Mouse (Mus musculus): ENCODE results near the gene Rbm19. TPM values are rescaled to one million over a fixed set of nuclear protein-coding genes. Genes with fewer than 3 reads are reported as not detected.
A peak's percentile ranks its signal among the peaks of the same experiment; 100 is the strongest.

Gene Rbm19
- polyA plus RNA-seq, 1 experiment from 2014 or later, result 20.2 TPM

GRCm38 (mm10) chr5:120225383-120225782, 109.1 kb downstream of the Rbm19 start:
- Histone ChIP-seq H3K36me3 (replicated peaks; ENCODE audit: control insufficient read depth, insufficient read depth) (no peaks in the 10 kb centered on the region), H3K4me3 (replicated peaks; ENCODE audit: low read length) (no peak overlapping the region), H3K27ac (peak overlapping the region; percentile 12; the same call in 1 of the 2 replicates), H3K9ac (no peak overlapping the region; the same call in 1 of the 2 replicates), H3K4me2 (replicated peaks) (no peak overlapping the region), H3K9me3 (ENCODE audit: control insufficient read depth, low read length) (no peaks in the 10 kb centered on the region), H3K27me3 (ENCODE audit: control insufficient read depth, insufficient read depth, low read length) (peaks cover 6% of the 10 kb centered on the region; the same call in 1 of the 2 replicates), H3K4me1 (replicated peaks; ENCODE audit: control insufficient read depth, insufficient read depth, low read length) (peaks cover 13% of the 10 kb centered on the region)
- 16% methylated on average over 14 of the region's 14 CpGs for WGBS
- DNase-seq (ENCODE audit: low spot score) (no peak), ATAC-seq (ENCODE audit: low FRiP score) (no peak)

GRCm38 (mm10) chr5:120228613-120229409, 112.5 kb downstream of the Rbm19 start:
- Histone ChIP-seq H3K4me3 (replicated peaks; ENCODE audit: low read length) (no peak overlapping the region), H3K36me3 (replicated peaks; ENCODE audit: control insufficient read depth, insufficient read depth) (no peaks in the 10 kb centered on the region), H3K27ac (peak overlapping the region; percentile 22), H3K9me3 (ENCODE audit: control insufficient read depth, low read length) (no peaks in the 10 kb centered on the region), H3K27me3 (ENCODE audit: control insufficient read depth, insufficient read depth, low read length) (no peaks in the 10 kb centered on the region), H3K9ac (no peak overlapping the region), H3K4me2 (replicated peaks) (no peak overlapping the region), H3K4me1 (replicated peaks; ENCODE audit: control insufficient read depth, insufficient read depth, low read length) (peaks cover 33% of the 10 kb centered on the region)
- 23% methylated on average over 20 of the region's 20 CpGs for WGBS
- ATAC-seq (ENCODE audit: low FRiP score) (no peak), DNase-seq (ENCODE audit: low spot score) (no peak)

DNA sequence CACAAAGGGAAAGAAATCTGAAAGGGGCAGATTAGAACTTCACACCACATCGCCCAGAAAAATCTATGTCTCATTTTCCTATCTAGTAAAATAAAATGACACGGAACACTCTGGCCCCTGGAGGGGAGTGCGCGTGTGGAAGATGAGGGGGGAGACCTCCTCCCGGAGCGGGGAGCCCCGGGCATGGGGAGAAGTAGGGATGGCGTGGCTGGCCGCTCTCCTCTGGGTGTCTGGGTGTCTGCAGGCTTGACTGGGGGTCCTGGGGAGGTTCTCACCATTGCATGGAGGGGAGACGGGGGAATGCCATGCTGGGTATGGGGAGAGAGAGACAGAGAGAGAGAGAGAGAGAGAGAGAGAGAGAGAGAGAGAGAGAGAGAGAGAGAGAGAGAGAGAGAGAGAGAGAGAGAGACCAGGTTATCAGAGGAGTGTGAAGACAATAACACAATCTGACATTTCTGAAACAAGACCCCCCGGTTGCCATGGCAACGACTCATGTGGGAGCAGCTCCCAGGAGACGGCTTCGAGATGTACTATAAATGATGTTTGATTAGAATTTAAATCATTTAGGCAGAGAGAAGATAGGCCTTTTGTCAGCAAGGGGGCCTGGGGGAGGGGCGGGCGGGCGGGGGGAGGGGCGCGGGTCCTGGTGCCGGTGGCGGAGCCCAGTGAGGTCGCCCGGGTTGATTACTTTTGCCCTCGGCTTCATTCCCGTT, 115.3 kb downstream of the Rbm19 start:
- no peaks in the 10 kb centered on the region for H3K9me3 ChIP-seq (ENCODE audit: control insufficient read depth, low read length)
- H3K4me3 ChIP-seq (replicated peaks; ENCODE audit: low read length), result no peak overlapping the region; the same call in 1 of the 2 replicates
- peaks cover 28% of the 10 kb centered on the region for H3K4me1 ChIP-seq (replicated peaks; ENCODE audit: control insufficient read depth, insufficient read depth, low read length)
- DNase-seq (ENCODE audit: low spot score) (peak; percentile 91), ATAC-seq (ENCODE audit: low FRiP score) (peak; percentile 55)
- H3K9ac ChIP-seq, result peak overlapping the region; percentile 54
- peak overlapping the region; percentile 95 for H3K27ac ChIP-seq
- 3% methylated on average over 25 of the region's 25 CpGs for WGBS
- H3K27me3 ChIP-seq (ENCODE audit: control insufficient read depth, insufficient read depth, low read length), result no peaks in the 10 kb centered on the region
- no peaks in the 10 kb centered on the region for H3K36me3 ChIP-seq (replicated peaks; ENCODE audit: control insufficient read depth, insufficient read depth)
- peak overlapping the region; percentile 47 for H3K4me2 ChIP-seq (replicated peaks)

GRCm38 (mm10) chr5:120235147-120235546, 118.9 kb downstream of the Rbm19 start:
- 65% methylated on average over 5 of the region's 5 CpGs for WGBS
- no peak for ATAC-seq (ENCODE audit: low FRiP score)
- peak overlapping the region; percentile 75 for H3K27ac ChIP-seq
- H3K9ac ChIP-seq, result no peak overlapping the region
- no peaks in the 10 kb centered on the region; the same call in 1 of the 2 replicates for H3K27me3 ChIP-seq (ENCODE audit: control insufficient read depth, insufficient read depth, low read length)
- no peak overlapping the region for H3K4me2 ChIP-seq (replicated peaks)
- H3K36me3 ChIP-seq (replicated peaks; ENCODE audit: control insufficient read depth, insufficient read depth), result no peaks in the 10 kb centered on the region
- peaks cover 20% of the 10 kb centered on the region for H3K4me1 ChIP-seq (replicated peaks; ENCODE audit: control insufficient read depth, insufficient read depth, low read length)
- H3K4me3 ChIP-seq (replicated peaks; ENCODE audit: low read length), result no peak overlapping the region
- peak; percentile 45 for DNase-seq (ENCODE audit: low spot score)
- no peaks in the 10 kb centered on the region for H3K9me3 ChIP-seq (ENCODE audit: control insufficient read depth, low read length)

GRCm38 (mm10) chr5:120235571-120235970, 119.3 kb downstream of the Rbm19 start:
- Histone ChIP-seq H3K36me3 (replicated peaks; ENCODE audit: control insufficient read depth, insufficient read depth) (no peaks in the 10 kb centered on the region), H3K9ac (no peak overlapping the region), H3K4me2 (replicated peaks) (no peak overlapping the region), H3K9me3 (ENCODE audit: control insufficient read depth, low read length) (no peaks in the 10 kb centered on the region), H3K4me3 (replicated peaks; ENCODE audit: low read length) (no peak overlapping the region), H3K27ac (peak overlapping the region; percentile 75), H3K4me1 (replicated peaks; ENCODE audit: control insufficient read depth, insufficient read depth, low read length) (peaks cover 19% of the 10 kb centered on the region), H3K27me3 (ENCODE audit: control insufficient read depth, insufficient read depth, low read length) (no peaks in the 10 kb centered on the region; the same call in 1 of the 2 replicates)
- 43% methylated on average over 11 of the region's 11 CpGs for WGBS
- DNase-seq (ENCODE audit: low spot score) (peak; percentile 59), ATAC-seq (ENCODE audit: low FRiP score) (0 out of 2 replicates have a peak, but pooled peaks have one; percentile 18)

- no peak for DNase-seq (ENCODE audit: low spot score)
- ATAC-seq (ENCODE audit: low FRiP score), result no peak
- Histone ChIP-seq H3K9ac (no peak overlapping the region), H3K27me3 (ENCODE audit: control insufficient read depth, insufficient read depth, low read length) (peaks cover 3% of the 10 kb centered on the region), H3K27ac (no peak overlapping the region), H3K4me2 (replicated peaks) (no peak overlapping the region), H3K9me3 (ENCODE audit: control insufficient read depth, low read length) (no peaks in the 10 kb centered on the region), H3K36me3 (replicated peaks; ENCODE audit: control insufficient read depth, insufficient read depth) (no peaks in the 10 kb centered on the region), H3K4me3 (replicated peaks; ENCODE audit: low read length) (no peak overlapping the region), H3K4me1 (replicated peaks; ENCODE audit: control insufficient read depth, insufficient read depth, low read length) (no peaks in the 10 kb centered on the region)
- 90% methylated on average over 7 of the region's 7 CpGs for WGBS
These were observed 123.8 kb downstream of the Rbm19 start for GRCm38 (mm10) chr5:120240071-120240470.

DNA sequence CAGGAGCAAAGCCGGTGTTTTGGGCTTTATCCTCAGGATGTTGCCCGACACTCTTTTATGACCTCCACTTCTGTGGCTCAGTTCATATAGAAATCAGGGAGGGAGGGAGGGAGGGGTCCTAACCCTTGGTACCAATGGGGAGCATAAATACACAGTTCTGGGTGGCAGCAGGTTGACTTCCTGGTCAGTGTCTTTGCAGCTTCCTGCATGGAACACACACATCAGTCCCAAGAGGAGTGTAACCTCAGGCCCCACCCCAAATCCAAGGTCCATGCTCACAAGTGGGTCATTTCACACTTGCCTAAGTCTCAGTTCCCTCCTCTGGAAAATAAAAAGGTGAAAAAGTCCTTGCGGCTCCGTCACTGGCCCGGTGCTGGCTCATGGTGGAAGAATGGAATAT, 129.1 kb downstream of the Rbm19 start:
- H3K4me3 ChIP-seq (replicated peaks; ENCODE audit: low read length), result no peak overlapping the region
- no peak for ATAC-seq (ENCODE audit: low FRiP score)

More for the DNA sequence above, 129.1 kb downstream of the Rbm19 start:
- no peak for DNase-seq (ENCODE audit: low spot score)
- Histone ChIP-seq H3K36me3 (replicated peaks; ENCODE audit: control insufficient read depth, insufficient read depth) (no peaks in the 10 kb centered on the region), H3K27me3 (ENCODE audit: control insufficient read depth, insufficient read depth, low read length) (peaks cover 3% of the 10 kb centered on the region; the same call in 1 of the 2 replicates), H3K4me1 (replicated peaks; ENCODE audit: control insufficient read depth, insufficient read depth, low read length) (no peaks in the 10 kb centered on the region), H3K9me3 (ENCODE audit: control insufficient read depth, low read length) (no peaks in the 10 kb centered on the region), H3K9ac (no peak overlapping the region), H3K4me2 (replicated peaks) (no peak overlapping the region), H3K27ac (no peak overlapping the region)
- WGBS, result 85% methylated on average over 5 of the region's 5 CpGs
